Mouse (Mus musculus) liver, adult 2 months (tissue): ENCODE data around the gene Ano3. TPM values are rescaled to one million over a fixed set of nuclear protein-coding genes. Genes with fewer than 3 reads are reported as not detected.

Source experiments
- DNase-seq: peaks from one replicate; pipeline ENCODE4 v3.0.0-alpha.2; 2011; ENCODE audit warnings: low read depth, low spot score; ENCODE audit errors: extremely low read depth
- H3K27ac ChIP-seq: fragments of 200-500 bp; replicated peaks from 2 replicates; pipeline ENCODE4 v1.5.1; 2012; ENCODE audit warnings: low read depth, mild to moderate bottlenecking, control low read depth, inconsistent platforms, low read length; ENCODE audit not compliant: insufficient read depth
- H3K27me3 ChIP-seq: fragments of 200-500 bp; 2 replicates; pipeline ENCODE4 v1.6.1; 2012; ENCODE audit warnings: mild to moderate bottlenecking, moderate library complexity, low read length, inconsistent platforms; ENCODE audit not compliant: control insufficient read depth, insufficient read depth
- H3K36me3 ChIP-seq: fragments of 200-500 bp; 2 replicates; pipeline ENCODE4 v1.6.1; 2012; ENCODE audit warnings: low read length, inconsistent platforms; ENCODE audit not compliant: control insufficient read depth, insufficient read depth
- H3K4me1 ChIP-seq: fragments of 200-500 bp; 2 replicates; pipeline ENCODE4 v1.6.1; 2011; ENCODE audit warnings: low read length; ENCODE audit not compliant: control insufficient read depth, insufficient read depth
- H3K4me3 ChIP-seq: fragments of 200-500 bp; 2 replicates; pipeline ENCODE4 v1.5.1; 2011; ENCODE audit warnings: low read depth, mild to moderate bottlenecking, control low read depth, low read length, moderate library complexity; ENCODE audit not compliant: insufficient read depth
- H3K79me2 ChIP-seq: fragments of 200-500 bp; 2 replicates; pipeline ENCODE4 v1.6.1; 2012; ENCODE audit warnings: inconsistent platforms, mild to moderate bottlenecking, low read length, moderate library complexity; ENCODE audit not compliant: control insufficient read depth, insufficient read depth
- H3K9ac ChIP-seq: fragments of 200-500 bp; 2 replicates; pipeline ENCODE4 v1.6.1; 2012; ENCODE audit warnings: low read depth, mild to moderate bottlenecking, control low read depth, inconsistent platforms, low read length
- CTCF ChIP-seq: fragments of 200-500 bp; IDR thresholded peaks from 2 replicates; pipeline ENCODE4 v1.5.1; 2011; ENCODE audit warnings: low read depth, low read length, control low read depth
- POLR2A ChIP-seq: fragments of 200-500 bp; IDR thresholded peaks from 2 replicates; pipeline ENCODE4 v1.6.1; 2011; ENCODE audit warnings: low read length, control low read depth; ENCODE audit not compliant: insufficient read depth; ENCODE audit errors: extremely low read depth
- WGBS: fragments of 180-500 bp; shearing (Covaris S2); methylation state at CpG from one replicate; pipeline ENCODE4 v1.1.7; 2018; 5-methylcytosine and 5-hydroxymethylcytosine counted together
- polyA plus RNA-seq: library from polyadenylated mRNA; depleted of rRNA; stranded (reverse); fragments of >200 nt; gene quantifications from 2 replicates; pipeline ENCODE4 v1.2.3, GENCODE M21; 2012
- total RNA-seq: library from RNA; depleted of rRNA; stranded (reverse); fragments of >200 nt; gene quantifications from 2 replicates; pipeline ENCODE4 v1.2.3, GENCODE M21; 2014

Gene Ano3
- total and polyA plus RNA-seq, 2 experiments = not detected

- H3K27me3 ChIP-seq = no peaks in the 10 kb centered on the region
- no peaks in the 10 kb centered on the region for H3K4me1 ChIP-seq
- H3K27ac ChIP-seq = no peak overlapping the region
- TF ChIP-seq CTCF (no peak), POLR2A (no peak)
- no peaks in the 10 kb centered on the region for H3K36me3 ChIP-seq
- no peak overlapping the region for H3K9ac ChIP-seq
- no peak for DNase-seq
- 90% methylated on average over 1 of the region's 1 CpGs for WGBS
- no peaks in the 10 kb centered on the region for H3K79me2 ChIP-seq
- H3K4me3 ChIP-seq = no peak overlapping the region
These were observed 210.9 kb downstream of the Ano3 start for GRCm38 (mm10) chr2:110739781-110740180.

DNA sequence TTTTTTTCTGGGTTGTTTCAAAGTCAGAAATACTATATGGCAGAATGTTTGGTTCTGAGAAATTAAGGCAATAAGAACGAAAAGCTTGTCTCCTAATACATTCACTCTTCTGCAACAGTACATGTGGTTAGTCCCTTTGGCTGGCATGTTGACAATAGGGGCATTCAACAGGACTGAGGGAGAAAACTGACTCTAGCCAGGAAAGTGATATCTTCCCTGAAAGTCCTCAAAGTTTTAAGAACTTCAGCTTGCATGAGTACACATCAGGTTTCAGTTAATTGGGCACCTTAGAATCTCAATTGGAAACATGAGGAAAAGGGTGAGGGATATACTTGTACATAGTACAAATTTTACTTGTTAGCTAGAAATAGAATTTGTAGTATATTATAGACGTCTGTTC lies 212.7 kb downstream of the Ano3 start:
- DNase-seq = no peak
- Histone ChIP-seq H3K27me3 (no peaks in the 10 kb centered on the region), H3K36me3 (no peaks in the 10 kb centered on the region), H3K9ac (no peak overlapping the region), H3K27ac (no peak overlapping the region), H3K79me2 (no peaks in the 10 kb centered on the region), H3K4me1 (no peaks in the 10 kb centered on the region), H3K4me3 (no peak overlapping the region)
- TF ChIP-seq CTCF (no peak), POLR2A (no peak)
- WGBS = 54% methylated on average over 2 of the region's 2 CpGs

- Histone ChIP-seq H3K79me2 (no peaks in the 10 kb centered on the region), H3K9ac (no peak overlapping the region), H3K4me3 (no peak overlapping the region), H3K36me3 (no peaks in the 10 kb centered on the region), H3K27me3 (no peaks in the 10 kb centered on the region), H3K4me1 (no peaks in the 10 kb centered on the region), H3K27ac (no peak overlapping the region)
- no peak for TF ChIP-seq CTCF
- no peak for TF ChIP-seq POLR2A
- 66% methylated on average over 4 of the region's 4 CpGs for WGBS
- DNase-seq = no peak
These were observed 213.5 kb downstream of the Ano3 start for GRCm38 (mm10) chr2:110737236-110737635.

DNA sequence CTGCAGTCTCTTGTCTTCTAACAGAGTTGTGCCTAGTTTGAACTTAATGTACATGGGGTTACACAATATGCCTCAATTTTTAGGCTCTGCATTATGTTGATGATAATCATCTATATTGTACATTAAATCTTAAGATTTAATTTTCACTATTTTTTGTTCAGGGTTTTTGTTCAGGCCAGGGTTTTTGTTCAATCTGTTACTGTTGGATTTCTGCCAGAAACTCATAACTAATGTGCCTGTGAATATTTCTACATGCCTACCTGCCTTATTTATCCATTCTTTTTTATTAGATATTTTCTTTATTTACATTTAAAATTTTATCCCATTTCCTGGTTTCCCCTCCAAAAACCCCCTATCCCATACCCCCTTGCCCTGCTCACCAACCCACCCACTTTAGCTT lies 224.6 kb downstream of the Ano3 start:
- no peaks in the 10 kb centered on the region for H3K27me3 ChIP-seq
- no peak for DNase-seq
- H3K27ac ChIP-seq = no peak overlapping the region
- no peak overlapping the region for H3K4me3 ChIP-seq
- H3K36me3 ChIP-seq = no peaks in the 10 kb centered on the region
- TF ChIP-seq CTCF (no peak), POLR2A (no peak)
- no peaks in the 10 kb centered on the region for H3K79me2 ChIP-seq
- H3K4me1 ChIP-seq = no peaks in the 10 kb centered on the region
- H3K9ac ChIP-seq = no peak overlapping the region

DNA sequence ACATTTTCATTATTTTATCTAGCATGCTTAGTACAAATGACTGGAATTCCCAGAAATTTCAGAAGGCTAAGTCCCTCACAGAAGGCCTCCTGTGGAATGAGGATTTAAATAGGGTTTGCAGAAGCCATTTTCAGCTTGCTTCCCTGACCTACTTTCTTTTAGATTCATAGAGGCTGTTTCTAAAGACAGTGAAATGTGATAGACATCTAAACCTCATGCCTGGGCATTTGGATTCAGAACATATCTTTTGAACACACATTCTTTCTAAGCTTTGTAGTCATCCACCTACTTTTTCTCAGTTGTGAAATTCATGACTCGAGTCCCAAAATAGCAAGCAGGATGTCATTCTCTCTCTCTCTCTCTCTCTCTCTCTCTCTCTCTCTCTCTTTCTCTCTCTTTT lies 228.5 kb downstream of the Ano3 start:
- no peaks in the 10 kb centered on the region for H3K36me3 ChIP-seq
- no peaks in the 10 kb centered on the region for H3K27me3 ChIP-seq
- TF ChIP-seq CTCF (no peak), POLR2A (no peak)
- 71% methylated on average over 1 of the region's 1 CpGs for WGBS
- H3K4me3 ChIP-seq = no peak overlapping the region
- DNase-seq = no peak
- no peak overlapping the region for H3K27ac ChIP-seq
- no peaks in the 10 kb centered on the region for H3K4me1 ChIP-seq
- no peaks in the 10 kb centered on the region for H3K79me2 ChIP-seq
- no peak overlapping the region for H3K9ac ChIP-seq

DNA sequence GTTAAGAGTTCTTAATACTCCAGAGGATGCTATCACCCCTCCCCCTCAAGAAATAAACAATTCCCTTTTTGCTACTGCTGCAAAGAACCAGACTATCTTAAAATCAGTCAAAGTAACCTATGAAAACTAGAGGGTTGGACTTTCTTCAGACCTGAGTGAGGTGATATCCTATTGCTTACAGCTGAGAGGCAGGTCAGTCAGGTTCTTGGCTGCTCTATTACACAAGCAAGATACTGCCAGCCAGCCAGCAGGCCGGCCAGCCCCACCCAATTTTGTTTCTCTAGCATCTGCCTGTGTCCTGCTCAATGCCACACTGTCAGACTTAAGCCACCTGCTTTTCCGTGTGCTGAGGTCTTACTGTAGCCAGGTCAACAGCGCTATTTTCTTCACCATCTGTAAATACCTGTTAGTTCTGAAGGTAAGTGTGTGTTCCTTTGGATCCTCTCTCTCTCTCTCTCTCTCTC lies 229.4 kb downstream of the Ano3 start, which contains the start of gene Muc15:
Muc15 (plus strand) TSS at position 51 of the 464 bp plus-strand sequence.
- Histone ChIP-seq H3K4me1 (no peaks in the 10 kb centered on the region), H3K9ac (no peak within 1 kb of the TSS), H3K79me2 (no peaks in the 10 kb centered on the region), H3K27ac (no peak within 1 kb of the TSS), H3K27me3 (no peaks in the 10 kb centered on the region), H3K4me3 (no peak within 1 kb of the TSS), H3K36me3 (no peaks in the 10 kb centered on the region)
- WGBS = 25% methylated on average over 3 of the region's 3 CpGs
- DNase-seq = no peak
- TF ChIP-seq POLR2A (no peak), CTCF (no peak)
